Comparison of ENCODE assay signal across 19 mouse cellular contexts in genomic region chr12:68231803-68232202, GRCm38 (mm10).
DNase-seq lines count a peak whose midpoint lies in the region; ATAC-seq lines count a peak whose summit lies in the region.
"Had no signal": no experiment of that assay in that cellular context is flagged by ENCODE, and none has a peak within 500 bp of the region (broad histone marks: within the 10 kb centered on the region; RNA-seq: fewer than 3 reads in every experiment).

No protein-coding gene starts in this region.

- peak; percentile 24 for DNase-seq in forebrain, embryonic 14.5 days (ENCODE audit: low spot score)
- DNase-seq in forebrain, embryonic 11.5 days (ENCODE audit: low spot score): no peak
- peak; percentile 5 for DNase-seq in layer of hippocampus, adult 11-12 months (ENCODE audit: low spot score)
- DNase-seq in layer of hippocampus, postnatal 36 days: no peak
- peak; percentile 54 for DNase-seq in brain, adult 2 months (ENCODE audit: low read depth, low spot score)
- peak; percentile 57 to 76 for DNase-seq in cerebellum, postnatal 25 days
- DNase-seq in adrenal gland, adult 18-20 months (ENCODE audit: low spot score in 2 of 2): no peak
- DNase-seq in ovary, adult 18-20 months (ENCODE audit: low spot score): no peak
- DNase-seq: kidney, adult 11 months; kidney, postnatal 25 days; thymus, postnatal 36 days had no signal

- no peaks in the 10 kb centered on the region for H3K4me1 ChIP-seq in forebrain, embryonic 14.5 days (ENCODE audit: control insufficient read depth, insufficient read depth, low read length)
- H3K4me1 ChIP-seq in forebrain, embryonic 11.5 days (replicated peaks; ENCODE audit: control insufficient read depth, insufficient read depth, low read length): no peaks in the 10 kb centered on the region
- H3K4me1 ChIP-seq: hindbrain, embryonic 13.5 days; limb, embryonic 13.5 days; midbrain, embryonic 13.5 days had no signal

- no peak for ATAC-seq in forebrain, embryonic 14.5 days
- no peak for ATAC-seq in forebrain, embryonic 11.5 days (replicated peaks; ENCODE audit: low FRiP score)
- ATAC-seq: activated CD4-positive, CD25-positive, alpha-beta regulatory T cell, adult 4 months; forebrain, embryonic 16.5 days; midbrain, embryonic 13.5 days; Patski had no signal

- H3K36me3 ChIP-seq in forebrain, embryonic 14.5 days (ENCODE audit: control insufficient read depth, insufficient read depth, low read length): no peaks in the 10 kb centered on the region
- no peaks in the 10 kb centered on the region for H3K36me3 ChIP-seq in forebrain, embryonic 11.5 days (ENCODE audit: control insufficient read depth, insufficient read depth, low read length)
- H3K36me3 ChIP-seq: hindbrain, embryonic 13.5 days; limb, embryonic 13.5 days; midbrain, embryonic 13.5 days had no signal

- no peak overlapping the region for H3K4me3 ChIP-seq in forebrain, embryonic 14.5 days (ENCODE audit: low read depth, low read length)
- H3K4me3 ChIP-seq in forebrain, embryonic 11.5 days (ENCODE audit: low read depth, low read length): no peak overlapping the region
- H3K4me3 ChIP-seq: erythroblast, embryonic 14.5 days; hindbrain, embryonic 13.5 days; limb, embryonic 13.5 days; midbrain, embryonic 13.5 days had no signal

- no peaks in the 10 kb centered on the region for H3K9me3 ChIP-seq in forebrain, embryonic 14.5 days (replicated peaks; ENCODE audit: control insufficient read depth, low read length)
- H3K9me3 ChIP-seq in forebrain, embryonic 11.5 days (ENCODE audit: control insufficient read depth, low read length): no peaks in the 10 kb centered on the region
- H3K9me3 ChIP-seq: hindbrain, embryonic 13.5 days; limb, embryonic 13.5 days; midbrain, embryonic 13.5 days had no signal

- no peak overlapping the region for H3K4me2 ChIP-seq in forebrain, embryonic 14.5 days (ENCODE audit: low read length)
- no peak overlapping the region for H3K4me2 ChIP-seq in forebrain, embryonic 11.5 days (ENCODE audit: low read depth, low read length, severe bottlenecking)
- H3K4me2 ChIP-seq: hindbrain, embryonic 13.5 days; limb, embryonic 13.5 days; midbrain, embryonic 13.5 days had no signal

- no peaks in the 10 kb centered on the region for H3K27me3 ChIP-seq in forebrain, embryonic 14.5 days (replicated peaks; ENCODE audit: control insufficient read depth, insufficient read depth, low read length)
- no peaks in the 10 kb centered on the region for H3K27me3 ChIP-seq in forebrain, embryonic 11.5 days (ENCODE audit: control insufficient read depth, insufficient read depth, low read length)
- H3K27me3 ChIP-seq: hindbrain, embryonic 13.5 days; limb, embryonic 13.5 days; midbrain, embryonic 13.5 days; Patski had no signal

- 89% methylated on average over 3 of the region's 3 CpGs for WGBS in forebrain, embryonic 14.5 days
- 96% methylated on average over 3 of the region's 3 CpGs for WGBS in forebrain, embryonic 11.5 days

- H3K9ac ChIP-seq in forebrain, embryonic 14.5 days (ENCODE audit: low read length): no peak overlapping the region
- no peak overlapping the region for H3K9ac ChIP-seq in forebrain, embryonic 11.5 days (ENCODE audit: low read length)
- H3K9ac ChIP-seq: hindbrain, embryonic 13.5 days; limb, embryonic 13.5 days; liver, embryonic 14.5 days; midbrain, embryonic 13.5 days had no signal

- H3K27ac ChIP-seq in forebrain, embryonic 14.5 days (ENCODE audit: low read depth, low read length): no peak overlapping the region
- H3K27ac ChIP-seq in forebrain, embryonic 11.5 days (ENCODE audit: low read depth, low read length): no peak overlapping the region
- H3K27ac ChIP-seq: hindbrain, embryonic 13.5 days; limb, embryonic 13.5 days; liver, embryonic 14.5 days; midbrain, embryonic 13.5 days had no signal

Comparison
In these comparisons a context has a peak if more than half of its experiments do, and no peak if none do; other contexts are left out.
1. DNase-seq: peak in forebrain, embryonic 14.5 days (single experiment), layer of hippocampus, adult 11-12 months (single experiment), brain, adult 2 months (single experiment) and cerebellum, postnatal 25 days (2 of 2); none in forebrain, embryonic 11.5 days (single experiment), layer of hippocampus, postnatal 36 days (0 of 2), adrenal gland, adult 18-20 months (0 of 2) and ovary, adult 18-20 months (single experiment).